Mouse (Mus musculus): ENCODE results near the gene Lims1.

GRCm38 (mm10) chr10:58394170-58394569 lies 70.9 kb downstream of the Lims1 start:
- no peak for TF ChIP-seq CTCF (IDR thresholded peaks at IDR 0.05; ENCODE audit: low read depth)
- TF ChIP-seq EP300 (optimal IDR thresholded peaks at IDR 0.05): no peak

All from stomach, postnatal 0 days (tissue).